Mouse (Mus musculus) lung, postnatal 4 days (tissue): ENCODE measurements around the gene Krt76.
A peak's percentile ranks its signal among the peaks of the same experiment; 100 is the strongest.

ENCODE experiments used
- DNase-seq, 2 experiments: peaks; one replicate each; pipeline ENCODE4 v3.0.0; 2021

Krt76 gene

DNA sequence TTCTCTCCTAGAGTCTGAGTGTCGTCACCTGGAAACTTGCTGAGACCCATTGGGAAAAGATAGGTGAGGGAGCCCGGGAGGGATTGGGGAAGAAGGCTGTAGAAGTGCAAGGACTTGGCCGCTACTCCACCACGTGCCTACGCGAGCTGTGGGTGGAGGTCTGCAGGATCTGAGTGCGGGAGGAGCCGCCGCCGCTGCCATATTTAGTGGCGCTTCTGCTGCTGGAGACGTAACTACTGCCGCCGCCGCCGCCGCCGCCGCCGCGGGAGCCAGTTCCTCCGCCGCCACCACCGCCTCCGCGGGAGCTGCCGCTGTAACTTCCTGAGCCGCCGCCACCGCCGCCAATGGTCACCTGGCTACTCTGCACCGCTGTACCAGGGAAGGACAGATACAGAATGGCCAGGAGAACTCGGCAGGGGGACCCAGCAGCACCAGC is 33.0 kb downstream of the Krt76 start:
- peak; percentile 40 to 55 for DNase-seq

- no peak for DNase-seq
Measured at GRCm38 (mm10) chr15:101858673-101859425, 33.9 kb downstream of the Krt76 start.

DNA sequence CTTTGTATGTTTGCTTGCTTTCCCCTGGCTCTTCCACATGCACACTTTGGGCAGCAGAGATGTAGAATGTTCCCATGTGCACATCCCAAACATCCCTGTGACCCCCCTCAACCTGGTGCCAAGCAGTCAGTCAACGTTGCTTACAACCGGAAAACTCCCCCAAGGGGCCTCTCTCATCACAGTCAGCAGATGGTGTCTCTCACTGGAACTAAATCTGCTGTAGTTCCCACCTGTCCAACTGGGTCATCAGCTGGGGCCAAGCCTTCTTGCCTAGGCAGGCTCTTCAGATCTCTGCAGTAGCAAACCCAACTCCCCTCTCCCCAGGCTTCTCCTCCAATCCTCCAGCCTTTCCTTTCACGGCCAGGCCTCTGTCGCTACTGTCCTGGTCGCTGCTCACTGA is 36.0 kb downstream of the Krt76 start:
- no peak for DNase-seq

DNA sequence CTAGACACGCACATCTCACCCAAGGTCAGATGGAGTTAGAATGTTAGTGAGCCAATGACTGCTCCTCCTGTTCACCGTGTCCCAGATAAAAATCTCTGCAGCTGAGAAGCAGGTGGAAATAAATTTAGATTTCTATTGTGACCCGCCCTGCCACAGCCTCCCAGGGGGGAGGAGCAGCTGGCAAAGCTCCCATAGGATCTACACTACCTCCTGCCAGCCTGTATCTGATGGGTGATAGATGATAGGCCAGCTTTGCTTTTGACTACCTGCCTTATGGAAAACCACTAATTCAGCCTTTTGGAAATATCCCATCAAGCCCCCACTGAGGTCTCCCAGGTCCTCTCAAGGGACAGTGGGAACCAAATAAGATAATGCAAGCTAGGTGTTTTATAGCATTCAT is 37.0 kb downstream of the Krt76 start:
- no peak for DNase-seq

GRCm38 (mm10) chr15:101854294-101854693 is 38.4 kb downstream of the Krt76 start:
- DNase-seq = no peak

DNA sequence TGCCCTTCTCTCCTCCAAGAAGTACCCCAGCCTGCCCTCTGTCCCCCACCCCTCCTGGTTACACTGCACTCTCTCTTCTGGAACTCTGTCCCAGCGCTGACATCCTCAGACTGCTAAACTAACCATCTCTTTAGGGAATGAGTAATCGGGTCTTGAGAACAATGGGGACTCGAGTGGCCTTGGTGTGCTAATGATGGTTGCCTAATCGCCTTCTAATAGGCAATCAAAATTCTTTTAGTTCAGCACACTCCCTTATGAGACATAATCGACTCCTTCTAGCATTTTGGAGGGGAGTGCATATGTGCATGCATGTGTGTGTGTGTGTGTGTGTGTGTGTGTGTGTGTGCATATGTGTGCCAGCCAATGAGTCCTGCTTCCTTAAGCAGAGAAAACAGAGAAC is 40.1 kb downstream of the Krt76 start:
- DNase-seq = no peak

DNA sequence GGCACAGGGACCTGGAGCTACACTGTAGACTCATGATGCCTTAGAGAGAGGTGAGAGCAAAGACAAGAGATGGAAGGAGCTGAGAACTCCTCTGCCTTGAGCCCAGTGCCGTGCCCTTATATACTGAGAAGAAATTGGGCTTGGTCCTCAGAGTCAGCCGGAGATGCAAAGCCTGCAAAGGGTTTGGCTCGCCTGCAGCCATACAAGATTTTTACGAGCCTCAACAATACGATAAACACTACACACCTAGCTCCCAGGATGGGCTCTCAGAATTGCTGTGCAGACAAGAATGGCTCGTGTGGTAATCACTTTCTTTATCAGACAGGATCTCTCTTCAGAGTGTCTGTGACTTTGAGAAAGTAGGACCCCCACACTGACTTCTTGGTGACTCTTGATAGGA is 42.0 kb downstream of the Krt76 start, which contains the start of gene Krt1:
Gene Krt1, minus strand, starts transcription at position 101 of the 400 bp plus-strand sequence.
- no peak for DNase-seq

GRCm38 (mm10) chr15:101845971-101846403 is 46.7 kb downstream of the Krt76 start:
- peak; percentile 44 to 48 for DNase-seq

GRCm38 (mm10) chr15:101843192-101843591 is 49.5 kb downstream of the Krt76 start:
- DNase-seq = no peak

DNA sequence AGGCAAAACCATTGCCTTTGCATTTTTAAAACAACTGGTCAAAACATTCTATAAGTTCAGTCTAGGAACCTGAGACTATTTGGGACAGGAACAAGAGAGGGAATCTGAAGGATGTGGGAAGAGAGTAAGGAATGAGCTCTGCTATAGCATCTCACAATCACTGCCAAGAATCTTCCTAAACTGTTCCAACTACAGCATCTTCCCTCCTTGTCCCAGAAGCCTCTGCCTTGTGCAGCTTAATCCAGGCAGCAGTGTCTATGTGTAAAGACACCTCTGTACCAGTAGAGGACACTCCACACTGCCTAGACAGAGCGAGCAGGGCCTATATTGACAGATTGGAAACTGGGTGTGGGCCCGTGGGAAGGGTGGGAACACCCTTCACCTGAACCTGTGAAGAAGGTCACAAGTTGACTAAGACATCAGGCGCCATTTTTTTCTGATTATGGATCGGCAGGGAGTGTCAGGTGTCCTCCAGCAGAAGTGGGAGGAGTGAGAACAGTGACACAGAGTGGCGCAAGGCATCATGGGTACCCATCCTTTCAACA is 57.9 kb downstream of the Krt76 start:
- DNase-seq = no peak
